Mouse (Mus musculus) liver, embryonic 11.5 days (tissue): ENCODE data around the gene Fam131b. TPM values are rescaled to one million over a fixed set of nuclear protein-coding genes. Genes with fewer than 3 reads are reported as not detected.

Experiments
- ATAC-seq: fragments of 200-750 bp; cut with Nextera tagmentation; replicated peaks from 2 replicates; pipeline ENCODE4 v1.8.0; 2017; ENCODE audit warnings: moderate number of reproducible peaks, mild to moderate bottlenecking, moderate TSS enrichment, moderate library complexity; ENCODE audit not compliant: low FRiP score
- DNase-seq: peaks from one replicate; pipeline ENCODE4 v3.0.0-alpha.2; 2017; ENCODE audit warnings: low spot score
- H3K27ac ChIP-seq: fragments of 300-500 bp; sonication (generic); 2 replicates; pipeline ENCODE4 v1.5.1; 2014; ENCODE audit warnings: mild to moderate bottlenecking, low read depth, low read length, control low read depth
- H3K27me3 ChIP-seq: fragments of 300-500 bp; sonication (generic); replicated peaks from 2 replicates; pipeline ENCODE4 v1.6.1; 2014; ENCODE audit warnings: low read length, mixed read lengths; ENCODE audit not compliant: control insufficient read depth, insufficient read depth
- H3K36me3 ChIP-seq: fragments of 300-500 bp; sonication (generic); 2 replicates; pipeline ENCODE4 v1.6.1; 2014; ENCODE audit warnings: mild to moderate bottlenecking, low read length, moderate library complexity, mixed read lengths; ENCODE audit not compliant: control insufficient read depth, insufficient read depth
- H3K4me1 ChIP-seq: fragments of 300-500 bp; sonication (generic); replicated peaks from 2 replicates; pipeline ENCODE4 v1.6.1; 2014; ENCODE audit warnings: low read length, mixed read lengths; ENCODE audit not compliant: control insufficient read depth, insufficient read depth
- H3K4me2 ChIP-seq: fragments of 300-500 bp; sonication (generic); 2 replicates; pipeline ENCODE4 v1.6.1; 2014; ENCODE audit warnings: mild to moderate bottlenecking, control low read depth, moderate library complexity
- H3K4me3 ChIP-seq: fragments of 300-500 bp; sonication (generic); 2 replicates; pipeline ENCODE4 v1.5.1; 2014; ENCODE audit warnings: low read depth, low read length, control low read depth
- H3K9ac ChIP-seq: fragments of 300-500 bp; sonication (generic); 2 replicates; pipeline ENCODE4 v1.6.1; 2014; ENCODE audit warnings: low read depth, low read length, control low read depth
- H3K9me3 ChIP-seq: fragments of 300-500 bp; sonication (generic); 2 replicates; pipeline ENCODE4 v1.6.1; 2016; ENCODE audit warnings: low read length, inconsistent platforms, mixed read lengths; ENCODE audit not compliant: control insufficient read depth
- whole genome bisulfite sequencing: fragments of 180-500 bp; shearing (Covaris S2); extraction: QIAGEN DNeasy Blood & Tissue Kit; methylation state at CpG from one replicate; pipeline ENCODE4 v1.1.7; 2014; 5-methylcytosine and 5-hydroxymethylcytosine counted together
- polyA plus RNA-seq: library from polyadenylated mRNA; unstranded; fragments of >200 nt; fragmentation: Nextera tagmentation; extraction: Ambion mirVana; gene quantifications from 2 replicates; pipeline ENCODE4 v1.2.1, GENCODE M21; 2014

Fam131b gene
- polyA plus RNA-seq, 1 experiment from 2014 or later, result 0.08 TPM

DNA sequence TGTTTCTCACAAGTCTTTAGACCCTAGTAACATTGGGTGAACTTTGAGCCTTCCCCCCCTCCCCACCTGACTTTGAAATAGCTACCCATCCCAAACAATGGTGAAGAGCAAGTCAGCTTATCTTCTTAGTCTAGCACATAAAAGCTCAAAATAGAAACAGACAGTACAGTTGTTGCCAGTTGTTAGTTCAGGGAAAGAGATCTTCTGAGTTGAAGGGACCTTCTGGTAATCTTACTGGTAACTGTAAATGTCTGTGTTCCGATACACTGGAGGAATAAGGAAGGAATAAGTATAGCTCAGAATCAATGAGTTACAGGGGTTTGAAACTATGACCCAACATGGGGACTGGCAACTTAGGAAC lies 28.0 kb upstream of the Fam131b start:
- peaks cover 45% of the 10 kb centered on the region for H3K4me1 ChIP-seq

DNA sequence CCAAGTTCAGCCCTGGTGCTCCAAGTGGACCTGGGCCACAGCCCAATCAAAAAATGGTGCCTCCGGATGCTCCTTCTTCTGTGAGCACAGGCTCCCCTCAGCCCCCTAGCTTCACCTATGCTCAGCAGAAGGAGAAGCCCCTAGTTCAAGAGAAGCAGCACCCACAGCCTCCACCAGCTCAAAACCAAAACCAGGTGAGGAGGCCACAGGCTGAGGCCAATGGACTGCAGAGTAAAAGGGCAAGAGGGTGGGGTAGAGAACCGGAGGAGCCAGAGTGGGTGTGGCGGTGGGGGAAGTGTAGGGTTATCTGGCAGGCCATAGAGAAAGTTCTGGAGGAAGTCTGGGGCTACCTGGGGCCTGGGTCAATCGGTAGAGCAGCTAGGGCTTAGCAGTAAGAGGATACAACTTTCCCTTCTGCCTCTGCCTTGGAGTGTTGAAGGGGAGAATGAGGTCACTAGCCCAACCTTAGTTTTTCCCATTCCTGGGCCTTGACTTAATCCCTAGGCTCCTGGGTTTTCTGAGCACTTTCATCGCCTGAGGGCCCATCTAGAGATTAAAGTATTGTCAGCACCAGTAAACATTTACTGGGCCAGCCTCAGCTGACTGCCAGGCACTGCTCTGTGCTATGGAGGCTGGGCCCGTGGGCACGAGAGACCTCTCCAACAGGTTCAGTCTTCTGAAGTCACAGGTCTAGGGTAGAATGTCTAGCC lies 27.5 kb upstream of the Fam131b start:
- Histone ChIP-seq H3K4me2 (peak overlapping the region; percentile 90), H3K27me3 (no peaks in the 10 kb centered on the region), H3K4me3 (peak overlapping the region; percentile 80), H3K9ac (peak overlapping the region; percentile 22; the same call in 1 of the 2 replicates), H3K27ac (peak overlapping the region; percentile 66; the same call in 1 of the 2 replicates), H3K36me3 (peaks cover 12% of the 10 kb centered on the region), H3K9me3 (no peaks in the 10 kb centered on the region), H3K4me1 (peaks cover 45% of the 10 kb centered on the region)
- DNase-seq, result no peak
- no peak for ATAC-seq
- 44% methylated on average over 7 of the region's 7 CpGs for WGBS

More for the DNA sequence above, 28.0 kb upstream of the Fam131b start:
- 50% methylated on average over 1 of the region's 1 CpGs for WGBS
- Histone ChIP-seq H3K9me3 (no peaks in the 10 kb centered on the region), H3K4me2 (peak overlapping the region; percentile 90), H3K27me3 (no peaks in the 10 kb centered on the region), H3K36me3 (peaks cover 14% of the 10 kb centered on the region), H3K27ac (peak overlapping the region; percentile 66; the same call in 1 of the 2 replicates), H3K9ac (peak overlapping the region; percentile 22; the same call in 1 of the 2 replicates), H3K4me3 (peak overlapping the region; percentile 80; the same call in 1 of the 2 replicates)
- ATAC-seq (no peak), DNase-seq (no peak)

DNA sequence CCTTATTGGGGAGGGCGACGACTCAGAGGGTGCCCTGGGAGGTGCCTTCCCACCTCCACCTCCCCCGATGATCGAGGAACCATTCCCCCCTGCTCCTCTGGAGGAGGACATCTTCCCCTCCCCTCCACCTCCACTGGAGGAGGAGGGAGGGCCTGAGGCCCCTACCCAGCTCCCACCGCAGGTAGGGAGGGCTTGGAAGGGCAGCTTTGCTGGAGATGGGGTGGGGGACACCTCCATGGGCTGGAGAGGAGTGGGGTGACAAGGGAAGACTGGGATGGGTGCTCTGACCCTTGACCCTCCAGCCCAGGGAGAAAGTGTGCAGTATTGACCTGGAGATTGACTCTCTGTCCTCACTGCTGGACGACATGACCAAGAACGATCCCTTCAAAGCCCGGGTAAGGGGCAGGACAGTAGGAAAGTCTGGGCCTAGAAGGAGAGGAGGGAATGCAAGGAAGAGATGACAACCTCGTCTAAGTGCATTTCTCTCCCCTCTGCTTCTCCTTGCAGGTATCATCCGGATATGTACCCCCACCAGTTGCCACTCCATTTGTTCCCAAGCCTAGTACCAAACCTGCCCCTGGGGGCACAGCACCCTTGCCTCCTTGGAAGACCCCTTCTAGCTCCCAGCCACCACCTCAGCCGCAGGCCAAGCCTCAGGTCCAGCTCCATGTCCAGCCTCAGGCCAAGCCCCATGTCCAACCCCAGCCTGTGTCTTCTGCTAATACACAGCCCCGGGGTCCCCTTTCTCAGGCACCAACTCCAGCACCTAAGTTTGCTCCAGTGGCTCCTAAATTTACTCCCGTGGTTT lies 26.7 kb upstream of the Fam131b start:
- no peak for ATAC-seq
- WGBS, result 30% methylated on average over 13 of the region's 13 CpGs
- Histone ChIP-seq H3K27ac (peak overlapping the region; percentile 80), H3K9ac (peak overlapping the region; percentile 79), H3K27me3 (no peaks in the 10 kb centered on the region), H3K4me2 (peak overlapping the region; percentile 90), H3K4me1 (peaks cover 45% of the 10 kb centered on the region), H3K36me3 (peaks cover 4% of the 10 kb centered on the region; the same call in 1 of the 2 replicates), H3K4me3 (peak overlapping the region; percentile 80), H3K9me3 (no peaks in the 10 kb centered on the region)
- DNase-seq, result no peak

DNA sequence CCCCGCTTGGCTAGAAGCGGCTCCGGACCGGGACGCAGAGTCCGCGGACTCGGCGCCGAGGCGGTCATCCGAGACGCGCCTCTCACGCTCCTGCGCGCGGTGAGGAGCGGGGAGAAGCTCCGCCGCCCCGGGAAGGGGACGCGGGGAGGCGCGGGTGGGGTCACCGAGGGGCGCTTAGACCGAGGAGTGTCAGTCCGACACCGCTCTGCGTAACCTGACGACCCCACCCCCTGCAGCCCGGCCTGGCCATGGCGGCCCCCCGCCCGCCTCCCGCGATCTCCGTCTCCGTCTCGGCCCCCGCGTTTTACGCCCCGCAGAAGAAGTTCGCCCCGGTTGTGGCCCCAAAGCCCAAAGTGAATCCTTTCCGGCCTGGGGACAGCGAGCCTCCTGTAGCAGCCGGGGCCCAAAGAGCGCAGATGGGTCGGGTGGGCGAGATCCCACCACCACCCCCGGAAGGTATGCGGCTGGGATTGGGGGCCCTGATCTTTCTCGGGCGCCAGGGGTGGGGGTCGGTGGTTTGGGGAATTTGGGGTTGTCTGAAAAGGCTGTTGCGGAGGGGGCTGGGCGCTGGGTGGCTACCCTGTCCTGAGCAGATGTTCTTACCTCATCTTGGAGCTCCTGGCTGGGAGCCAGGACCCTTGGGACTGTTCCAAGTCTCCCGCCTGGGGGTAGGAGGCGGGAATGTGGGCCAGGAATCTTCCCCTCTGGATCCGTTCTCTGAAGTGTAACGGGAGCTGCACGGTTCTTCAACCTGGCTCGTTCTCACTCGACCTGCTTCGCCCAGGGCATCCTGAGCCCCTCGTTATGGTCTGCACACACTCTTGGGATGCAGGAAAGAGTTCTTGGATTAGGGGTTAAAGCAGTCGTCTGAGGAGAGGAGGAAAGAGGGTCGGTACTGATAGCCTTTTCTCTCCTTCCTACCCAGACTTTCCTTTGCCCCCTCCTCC lies 25.9 kb upstream of the Fam131b start:
- peaks cover 45% of the 10 kb centered on the region for H3K4me1 ChIP-seq
- H3K27me3 ChIP-seq, result no peaks in the 10 kb centered on the region
- H3K4me2 ChIP-seq, result peak overlapping the region; percentile 90
- WGBS, result 1% methylated on average over 54 of the region's 72 CpGs
- peak; percentile 63 for DNase-seq
- peak overlapping the region; percentile 79 for H3K9ac ChIP-seq
- peak; percentile 28 for ATAC-seq
- H3K27ac ChIP-seq, result peak overlapping the region; percentile 80
- peak overlapping the region; percentile 80 for H3K4me3 ChIP-seq
- no peaks in the 10 kb centered on the region for H3K36me3 ChIP-seq
- no peaks in the 10 kb centered on the region for H3K9me3 ChIP-seq

DNA sequence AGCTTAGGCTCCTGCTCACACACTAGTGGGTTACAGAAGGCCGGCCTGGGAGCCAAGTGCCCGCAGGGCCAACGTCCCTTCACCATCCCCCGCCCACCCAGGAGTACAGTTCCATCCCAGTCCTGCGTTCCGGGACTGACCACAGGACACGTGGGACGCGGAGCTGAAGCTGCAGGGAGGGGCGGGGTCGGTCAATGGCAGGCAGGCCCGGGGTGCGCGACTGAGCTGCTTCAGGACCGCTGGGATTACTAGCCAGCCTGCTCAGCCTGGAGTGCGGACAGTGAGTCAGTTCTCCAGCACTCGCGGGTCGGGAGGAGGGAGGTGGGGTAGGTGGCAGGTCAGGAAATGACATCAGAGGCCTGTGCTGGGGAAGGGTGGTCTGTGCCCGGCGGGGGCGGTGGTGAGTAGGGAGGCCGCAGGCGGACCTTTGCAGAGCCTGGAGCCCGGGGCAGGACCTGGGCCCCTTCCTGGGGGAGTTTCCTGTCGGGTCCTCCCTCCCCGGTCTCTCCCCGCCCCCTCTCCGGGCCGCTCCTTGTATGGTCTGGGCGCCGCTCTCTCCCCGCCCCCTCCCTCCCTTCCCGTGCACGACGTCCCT lies 25.1 kb upstream of the Fam131b start, which contains the start of gene Zyx:
Gene Zyx (plus strand): TSS at position 205 of the 595 bp plus-strand sequence.
- peak; percentile 90 for ATAC-seq
- H3K4me1 ChIP-seq, result peaks cover 38% of the 10 kb centered on the region
- under 1% methylated on average over 36 of the region's 36 CpGs for WGBS

DNA sequence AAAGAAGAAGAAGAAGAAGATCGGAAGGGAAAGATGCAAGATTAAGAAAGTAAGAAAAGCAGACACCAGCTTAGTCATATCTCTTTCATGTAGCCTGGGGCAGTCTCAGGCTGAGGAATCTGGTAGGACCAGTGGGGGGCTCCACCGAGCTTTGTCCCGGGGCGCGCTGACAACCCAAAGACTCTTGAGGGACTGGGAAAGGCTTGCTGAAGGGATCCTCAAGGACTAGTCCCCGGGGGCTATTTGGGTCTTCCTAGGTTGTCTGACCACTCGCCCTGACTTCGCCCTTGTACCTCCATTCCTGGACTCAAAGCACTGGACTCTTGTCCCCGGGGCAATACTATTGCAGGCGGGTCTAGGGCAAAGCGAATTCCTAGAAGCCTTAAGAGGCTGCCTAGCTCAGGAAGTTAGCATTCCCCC lies 24.6 kb upstream of the Fam131b start:
- peaks cover 33% of the 10 kb centered on the region for H3K4me1 ChIP-seq
- H3K9ac ChIP-seq, result peak overlapping the region; percentile 79
- no peaks in the 10 kb centered on the region for H3K27me3 ChIP-seq
- H3K4me2 ChIP-seq, result peak overlapping the region; percentile 90
- H3K36me3 ChIP-seq, result no peaks in the 10 kb centered on the region
- ATAC-seq (peak; percentile 60), DNase-seq (peak; percentile 75)
- WGBS, result under 1% methylated on average over 11 of the region's 11 CpGs
- H3K4me3 ChIP-seq, result peak overlapping the region; percentile 80
- peak overlapping the region; percentile 80 for H3K27ac ChIP-seq
- H3K9me3 ChIP-seq, result no peaks in the 10 kb centered on the region

More for the DNA sequence above, 25.1 kb upstream of the Fam131b start, which contains the start of gene Zyx:
- peak within 1 kb of the TSS; percentile 80 for H3K27ac ChIP-seq
- no peaks in the 10 kb centered on the region for H3K36me3 ChIP-seq
- no peaks in the 10 kb centered on the region for H3K9me3 ChIP-seq
- peak within 1 kb of the TSS; percentile 80 for H3K4me3 ChIP-seq
- DNase-seq, result peak; percentile 97
- no peaks in the 10 kb centered on the region for H3K27me3 ChIP-seq
- H3K4me2 ChIP-seq, result peak within 1 kb of the TSS; percentile 90
- peak within 1 kb of the TSS; percentile 79 for H3K9ac ChIP-seq

DNA sequence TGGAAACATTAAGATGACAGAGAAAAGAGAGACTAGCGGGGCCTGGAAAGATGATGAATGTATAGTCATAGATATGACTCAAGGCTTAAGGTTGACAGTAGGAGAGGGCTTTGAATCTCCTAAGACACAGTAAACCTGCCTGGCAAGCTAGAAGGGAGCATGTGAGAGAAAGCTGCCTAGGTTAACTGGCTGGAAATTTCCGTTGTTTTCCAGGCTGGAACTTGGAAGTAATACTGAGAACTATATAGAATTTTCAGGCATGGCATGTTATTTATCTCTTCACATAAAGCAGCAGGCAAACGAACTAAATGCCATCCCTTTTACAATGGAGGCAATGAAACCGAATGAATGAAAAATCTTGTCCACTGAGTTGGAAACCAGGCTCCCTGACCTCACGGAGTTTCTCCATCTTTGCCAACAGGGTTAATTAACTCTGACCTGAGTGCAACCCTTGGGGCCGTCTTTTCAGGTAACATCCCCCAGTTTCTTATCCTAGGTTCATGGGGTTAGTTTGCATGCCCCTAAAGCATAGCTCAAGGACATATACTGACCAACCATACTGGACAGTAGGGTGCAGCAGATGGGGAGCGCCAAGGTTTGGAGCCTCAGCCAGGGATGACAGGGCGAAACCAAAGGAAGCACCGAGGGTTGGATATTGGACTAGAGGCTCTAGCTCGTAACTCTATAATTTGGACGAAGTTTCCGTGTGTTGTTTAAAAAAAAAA lies 24.0 kb upstream of the Fam131b start:
- Histone ChIP-seq H3K4me3 (peak overlapping the region; percentile 80), H3K4me1 (peaks cover 27% of the 10 kb centered on the region), H3K27ac (no peak overlapping the region), H3K36me3 (no peaks in the 10 kb centered on the region), H3K4me2 (peak overlapping the region; percentile 90), H3K9ac (no peak overlapping the region), H3K9me3 (no peaks in the 10 kb centered on the region), H3K27me3 (no peaks in the 10 kb centered on the region)
- no peak for DNase-seq
- ATAC-seq, result no peak
- 41% methylated on average over 12 of the region's 12 CpGs for WGBS
